Mouse (Mus musculus) kidney, postnatal 0 days (tissue): ENCODE data around the gene Igsf23. TPM values are rescaled to one million over a fixed set of nuclear protein-coding genes. Genes with fewer than 3 reads are reported as not detected.

Experiments used
- ATAC-seq: fragments of 200-750 bp; cut with Nextera tagmentation; replicated peaks from 2 replicates; pipeline ENCODE4 v1.8.0; 2017; ENCODE audit warnings: low read depth, moderate number of reproducible peaks, moderate TSS enrichment, moderate library complexity; ENCODE audit not compliant: low FRiP score
- DNase-seq: peaks from one replicate; pipeline ENCODE4 v3.0.0-alpha.2; 2016; ENCODE audit warnings: low spot score
- H3K27ac ChIP-seq: fragments of 300-500 bp; sonication (generic); 2 replicates; pipeline ENCODE4 v1.5.1; 2014; ENCODE audit warnings: mild to moderate bottlenecking
- H3K27me3 ChIP-seq: fragments of 300-500 bp; sonication (generic); 2 replicates; pipeline ENCODE4 v1.6.1; 2014; ENCODE audit warnings: low read length, mixed read lengths; ENCODE audit not compliant: insufficient read depth
- H3K36me3 ChIP-seq: fragments of 300-500 bp; sonication (generic); 2 replicates; pipeline ENCODE4 v1.6.1; 2014; ENCODE audit warnings: low read length, mixed read lengths; ENCODE audit not compliant: insufficient read depth
- H3K4me1 ChIP-seq: fragments of 300-500 bp; sonication (generic); replicated peaks from 2 replicates; pipeline ENCODE4 v1.6.1; 2014; ENCODE audit warnings: antibody characterized with exemption, low read length, mixed read lengths; ENCODE audit not compliant: insufficient read depth
- H3K4me2 ChIP-seq: fragments of 300-500 bp; sonication (generic); 2 replicates; pipeline ENCODE4 v1.6.1; 2014; ENCODE audit warnings: mild to moderate bottlenecking, low read length, moderate library complexity, mixed read lengths
- H3K4me3 ChIP-seq: fragments of 300-500 bp; sonication (generic); replicated peaks from 2 replicates; pipeline ENCODE4 v1.5.1; 2014; ENCODE audit warnings: low read depth, low read length
- H3K9ac ChIP-seq: fragments of 300-500 bp; sonication (generic); 2 replicates; pipeline ENCODE4 v1.6.1; 2014; ENCODE audit warnings: low read depth, low read length
- H3K9me3 ChIP-seq: fragments of 300-500 bp; sonication (generic); replicated peaks from 2 replicates; pipeline ENCODE4 v1.6.1; 2016; ENCODE audit warnings: low read length, inconsistent platforms, mixed read lengths
- CTCF ChIP-seq: IDR thresholded peaks from 2 replicates; pipeline ENCODE4 v1.5.1; 2016; ENCODE audit warnings: antibody characterized with exemption, low read depth, mild to moderate bottlenecking, moderate library complexity
- WGBS: fragments of 180-500 bp; shearing (Covaris S2); extraction: QIAGEN DNeasy Blood & Tissue Kit; methylation state at CpG from one replicate; pipeline ENCODE4 v1.1.7; 2014; 5-methylcytosine and 5-hydroxymethylcytosine counted together
- polyA plus RNA-seq: library from polyadenylated mRNA; unstranded; fragments of >200 nt; fragmentation: Nextera tagmentation; extraction: Ambion mirVana; gene quantifications from 2 replicates; pipeline ENCODE4 v1.2.1, GENCODE M21; 2015

The Igsf23 gene
- polyA plus RNA-seq, 1 experiment from 2014 or later = 0.13 TPM

- H3K9ac ChIP-seq = no peak overlapping the region
- no peak overlapping the region for H3K4me2 ChIP-seq
- 0 out of 2 replicates have a peak, but pooled peaks cover 5% of the 10 kb centered on the region for H3K4me1 ChIP-seq
- H3K27me3 ChIP-seq = no peaks in the 10 kb centered on the region
- no peak overlapping the region for H3K4me3 ChIP-seq
- ATAC-seq (no peak; the same call in 1 of the 2 replicates), DNase-seq (peak; percentile 50)
- H3K27ac ChIP-seq = no peak overlapping the region
- no peaks in the 10 kb centered on the region for H3K9me3 ChIP-seq
- WGBS = 56% methylated on average over 10 of the region's 12 CpGs
- TF ChIP-seq CTCF = no peak
- no peaks in the 10 kb centered on the region for H3K36me3 ChIP-seq
Measured at GRCm38 (mm10) chr7:19939555-19940235, 10.9 kb downstream of the Igsf23 start.

GRCm38 (mm10) chr7:19937229-19937821, 13.2 kb downstream of the Igsf23 start:
- Histone ChIP-seq H3K4me2 (no peak overlapping the region), H3K27me3 (no peaks in the 10 kb centered on the region), H3K36me3 (no peaks in the 10 kb centered on the region), H3K9me3 (no peaks in the 10 kb centered on the region), H3K27ac (no peak overlapping the region), H3K4me1 (peaks cover 10% of the 10 kb centered on the region), H3K9ac (no peak overlapping the region), H3K4me3 (no peak overlapping the region)
- DNase-seq (no peak), ATAC-seq (no peak)
- TF ChIP-seq CTCF = no peak
- 87% methylated on average over 11 of the region's 11 CpGs for WGBS

GRCm38 (mm10) chr7:19935961-19936360, 14.6 kb downstream of the Igsf23 start:
- no peak for ATAC-seq
- Histone ChIP-seq H3K4me3 (no peak overlapping the region), H3K4me2 (no peak overlapping the region), H3K4me1 (peaks cover 10% of the 10 kb centered on the region), H3K9me3 (no peaks in the 10 kb centered on the region), H3K27me3 (no peaks in the 10 kb centered on the region), H3K36me3 (no peaks in the 10 kb centered on the region), H3K27ac (no peak overlapping the region), H3K9ac (no peak overlapping the region)
- DNase-seq = no peak
- TF ChIP-seq CTCF = no peak
- WGBS = 62% methylated on average over 6 of the region's 6 CpGs

GRCm38 (mm10) chr7:19935171-19935751, 15.3 kb downstream of the Igsf23 start:
- WGBS = 64% methylated on average over 20 of the region's 20 CpGs
- DNase-seq = no peak

GRCm38 (mm10) chr7:19932877-19933809, 17.4 kb downstream of the Igsf23 start:
- Histone ChIP-seq H3K4me1 (peaks cover 10% of the 10 kb centered on the region), H3K9me3 (no peaks in the 10 kb centered on the region), H3K27ac (no peak overlapping the region), H3K9ac (no peak overlapping the region), H3K36me3 (no peaks in the 10 kb centered on the region), H3K4me3 (peak overlapping the region; percentile 13; the same call in 1 of the 2 replicates), H3K27me3 (no peaks in the 10 kb centered on the region), H3K4me2 (peak overlapping the region; percentile 26)
- DNase-seq (peak; percentile 53), ATAC-seq (peak; percentile 65)
- 15% methylated on average over 21 of the region's 21 CpGs for WGBS
- TF ChIP-seq CTCF = no peak

More at GRCm38 (mm10) chr7:19935171-19935751, 15.3 kb downstream of the Igsf23 start:
- H3K36me3 ChIP-seq = no peaks in the 10 kb centered on the region
- no peak overlapping the region for H3K4me3 ChIP-seq
- no peaks in the 10 kb centered on the region for H3K27me3 ChIP-seq
- no peak overlapping the region for H3K9ac ChIP-seq
- 0 out of 2 replicates have a peak overlapping the region, but pooled peaks have one; percentile 19 for H3K27ac ChIP-seq
- H3K4me1 ChIP-seq = peaks cover 10% of the 10 kb centered on the region
- no peak overlapping the region for H3K4me2 ChIP-seq
- TF ChIP-seq CTCF = no peak
- no peak for ATAC-seq
- no peaks in the 10 kb centered on the region for H3K9me3 ChIP-seq
